Mouse (Mus musculus): ENCODE results near the gene Erg.
A peak's percentile ranks its signal among the peaks of the same experiment; 100 is the strongest.

The Erg gene

GRCm38 (mm10) chr16:95584751-95585528 lies 1.5 kb downstream of the Erg start:
- no peak for DNase-seq (ENCODE audit: low spot score)

GRCm38 (mm10) chr16:95579289-95579688 lies 7.1 kb downstream of the Erg start:
- DNase-seq (ENCODE audit: low spot score) = no peak

- DNase-seq (ENCODE audit: low spot score) = peak; percentile 39
These were observed 13.2 kb downstream of the Erg start for GRCm38 (mm10) chr16:95573163-95573562.

- DNase-seq (ENCODE audit: low spot score) = no peak
These were observed 15.8 kb downstream of the Erg start for GRCm38 (mm10) chr16:95570616-95571015.

GRCm38 (mm10) chr16:95556834-95557233 lies 29.6 kb downstream of the Erg start:
- DNase-seq (ENCODE audit: low spot score) = no peak

GRCm38 (mm10) chr16:95553136-95553535 lies 33.3 kb downstream of the Erg start:
- DNase-seq (ENCODE audit: low spot score) = no peak

GRCm38 (mm10) chr16:95552495-95552894 lies 33.9 kb downstream of the Erg start:
- no peak for DNase-seq (ENCODE audit: low spot score)

- DNase-seq (ENCODE audit: low spot score) = no peak
These were observed 35.9 kb downstream of the Erg start for GRCm38 (mm10) chr16:95550496-95550895.

- no peak for DNase-seq (ENCODE audit: low spot score)
These were observed 41.6 kb downstream of the Erg start for GRCm38 (mm10) chr16:95544753-95545152.

GRCm38 (mm10) chr16:95543471-95543870 lies 42.9 kb downstream of the Erg start:
- peak; percentile 13 for DNase-seq (ENCODE audit: low spot score)

GRCm38 (mm10) chr16:95535151-95535550 lies 51.2 kb downstream of the Erg start:
- no peak for DNase-seq (ENCODE audit: low spot score)

- no peak for DNase-seq (ENCODE audit: low spot score)
These were observed 53.9 kb downstream of the Erg start for GRCm38 (mm10) chr16:95532387-95533077.

- DNase-seq (ENCODE audit: low spot score) = no peak
These were observed 58.8 kb downstream of the Erg start for GRCm38 (mm10) chr16:95527561-95527960.

- no peak for DNase-seq (ENCODE audit: low spot score)
These were observed 66.9 kb downstream of the Erg start for GRCm38 (mm10) chr16:95519520-95519919.

GRCm38 (mm10) chr16:95506051-95506450 lies 80.3 kb downstream of the Erg start:
- DNase-seq (ENCODE audit: low spot score) = no peak

- no peak for DNase-seq (ENCODE audit: low spot score)
These were observed 89.7 kb downstream of the Erg start for GRCm38 (mm10) chr16:95496582-95497300.

GRCm38 (mm10) chr16:95494108-95494507 lies 92.3 kb downstream of the Erg start:
- DNase-seq (ENCODE audit: low spot score) = no peak

GRCm38 (mm10) chr16:95493336-95493735 lies 93.1 kb downstream of the Erg start:
- no peak for DNase-seq (ENCODE audit: low spot score)

- DNase-seq (ENCODE audit: low spot score) = no peak
These were observed 94.2 kb downstream of the Erg start for GRCm38 (mm10) chr16:95492146-95492545.

- no peak for DNase-seq (ENCODE audit: low spot score)
These were observed 96.0 kb downstream of the Erg start for GRCm38 (mm10) chr16:95490386-95490785.

- DNase-seq (ENCODE audit: low spot score) = no peak
These were observed 98.6 kb downstream of the Erg start for GRCm38 (mm10) chr16:95487606-95488351.

- DNase-seq (ENCODE audit: low spot score) = no peak
These were observed 105.2 kb downstream of the Erg start for GRCm38 (mm10) chr16:95481176-95481575.
